ENCODE assay signal across 12 mouse cellular contexts in genomic region chr11:87973559-87974305, GRCm38 (mm10). TPM values are rescaled to one million over a fixed set of nuclear protein-coding genes. Genes with fewer than 3 reads are reported as not detected.
DNase-seq lines count a peak whose midpoint lies in the region; ATAC-seq lines count a peak whose summit lies in the region.
"Had no signal": no experiment of that assay in that cellular context is flagged by ENCODE, and none has a peak within 500 bp of the region (broad histone marks: within the 10 kb centered on the region; RNA-seq: fewer than 3 reads in every experiment).

No protein-coding gene starts in this region.

- H3K9me3 ChIP-seq in hindbrain, embryonic 15.5 days = no peaks in the 10 kb centered on the region
- no peaks in the 10 kb centered on the region for H3K9me3 ChIP-seq in hindbrain, embryonic 12.5 days (replicated peaks)
- H3K9me3 ChIP-seq in midbrain, embryonic 16.5 days (replicated peaks; ENCODE audit: control insufficient read depth, low read length, poor library complexity, severe bottlenecking) = no peaks in the 10 kb centered on the region
- no peaks in the 10 kb centered on the region for H3K9me3 ChIP-seq in midbrain, embryonic 11.5 days (ENCODE audit: control insufficient read depth, low read length)
- H3K9me3 ChIP-seq: limb, embryonic 13.5 days; neural tube, embryonic 13.5 days had no signal

- H3K9ac ChIP-seq in hindbrain, embryonic 15.5 days = no peak overlapping the region
- no peak overlapping the region for H3K9ac ChIP-seq in hindbrain, embryonic 12.5 days
- H3K9ac ChIP-seq in midbrain, embryonic 16.5 days (ENCODE audit: low read depth, low read length) = no peak overlapping the region
- no peak overlapping the region for H3K9ac ChIP-seq in midbrain, embryonic 11.5 days (ENCODE audit: low read length)
- H3K9ac ChIP-seq: limb, embryonic 13.5 days; neural tube, embryonic 13.5 days had no signal

- H3K27me3 ChIP-seq in hindbrain, embryonic 15.5 days = no peaks in the 10 kb centered on the region
- H3K27me3 ChIP-seq in hindbrain, embryonic 12.5 days = peaks cover 2% of the 10 kb centered on the region; the same call in 1 of the 2 replicates
- H3K27me3 ChIP-seq in midbrain, embryonic 16.5 days (ENCODE audit: control insufficient read depth, insufficient read depth, low read depth, low read length) = no peaks in the 10 kb centered on the region
- H3K27me3 ChIP-seq in midbrain, embryonic 11.5 days (ENCODE audit: control insufficient read depth, insufficient read depth, low read length) = no peaks in the 10 kb centered on the region
- H3K27me3 ChIP-seq: limb, embryonic 13.5 days; neural tube, embryonic 13.5 days had no signal

- no peak for ATAC-seq in CD4-positive, CD25-positive, alpha-beta regulatory T cell, adult 4 months
- peak; percentile 35; the same call in 1 of the 2 replicates for ATAC-seq in hindbrain, embryonic 15.5 days (ENCODE audit: low FRiP score, low read depth)
- no peak for ATAC-seq in hindbrain, embryonic 12.5 days (ENCODE audit: low FRiP score)
- ATAC-seq in midbrain, embryonic 16.5 days = 0 out of 2 replicates have a peak, but pooled peaks have one; percentile 40
- no peak for ATAC-seq in midbrain, embryonic 11.5 days (ENCODE audit: low FRiP score)

- H3K4me1 ChIP-seq in hindbrain, embryonic 15.5 days (replicated peaks) = peaks cover 3% of the 10 kb centered on the region
- H3K4me1 ChIP-seq in hindbrain, embryonic 12.5 days = peaks cover 10% of the 10 kb centered on the region
- peaks cover 2% of the 10 kb centered on the region; the same call in 1 of the 2 replicates for H3K4me1 ChIP-seq in midbrain, embryonic 16.5 days (ENCODE audit: control insufficient read depth, insufficient read depth, low read length)
- H3K4me1 ChIP-seq in midbrain, embryonic 11.5 days (ENCODE audit: control insufficient read depth, insufficient read depth, low read length) = no peaks in the 10 kb centered on the region

- no peak overlapping the region for H3K27ac ChIP-seq in hindbrain, embryonic 15.5 days (replicated peaks)
- H3K27ac ChIP-seq in hindbrain, embryonic 12.5 days = no peak overlapping the region
- H3K27ac ChIP-seq in midbrain, embryonic 16.5 days (ENCODE audit: low read length) = no peak overlapping the region
- no peak overlapping the region for H3K27ac ChIP-seq in midbrain, embryonic 11.5 days (ENCODE audit: low read depth, low read length)
- H3K27ac ChIP-seq: limb, embryonic 13.5 days; neural tube, embryonic 13.5 days had no signal

- H3K4me2 ChIP-seq in hindbrain, embryonic 15.5 days = no peak overlapping the region
- H3K4me2 ChIP-seq in hindbrain, embryonic 12.5 days (replicated peaks) = no peak overlapping the region
- H3K4me2 ChIP-seq in midbrain, embryonic 16.5 days (ENCODE audit: low read length) = no peak overlapping the region
- H3K4me2 ChIP-seq in midbrain, embryonic 11.5 days = no peak overlapping the region
- H3K4me2 ChIP-seq: neural tube, embryonic 13.5 days had no signal

- 56% methylated on average over 10 of the region's 10 CpGs for WGBS in hindbrain, embryonic 15.5 days
- WGBS in hindbrain, embryonic 12.5 days = 55% methylated on average over 10 of the region's 10 CpGs
- 54% methylated on average over 10 of the region's 10 CpGs for whole genome bisulfite sequencing in midbrain, embryonic 16.5 days
- WGBS in midbrain, embryonic 11.5 days = 55% methylated on average over 10 of the region's 10 CpGs

- H3K36me3 ChIP-seq in hindbrain, embryonic 15.5 days = peaks cover 10% of the 10 kb centered on the region
- peaks cover 16% of the 10 kb centered on the region for H3K36me3 ChIP-seq in hindbrain, embryonic 12.5 days
- H3K36me3 ChIP-seq in midbrain, embryonic 16.5 days (ENCODE audit: control insufficient read depth, insufficient read depth, low read length) = peaks cover 7% of the 10 kb centered on the region
- peaks cover 2% of the 10 kb centered on the region; the same call in 1 of the 2 replicates for H3K36me3 ChIP-seq in midbrain, embryonic 11.5 days (ENCODE audit: control insufficient read depth, insufficient read depth, low read length)

- DNase-seq in CD4-positive, CD25-positive, alpha-beta regulatory T cell, adult 2 months (ENCODE audit: low read depth, low spot score) = peak; percentile 52
- no peak for DNase-seq in midbrain, embryonic 11.5 days (ENCODE audit: low spot score, missing footprints)
- DNase-seq in naive thymus-derived CD4-positive, alpha-beta T cell, adult 2 months (ENCODE audit: low read depth) = peak; percentile 38
- DNase-seq in kidney, adult 8-10 months = no peak

- no peak overlapping the region for H3K4me3 ChIP-seq in hindbrain, embryonic 15.5 days
- H3K4me3 ChIP-seq in hindbrain, embryonic 12.5 days = no peak overlapping the region
- no peak overlapping the region for H3K4me3 ChIP-seq in midbrain, embryonic 16.5 days (ENCODE audit: low read depth, low read length)
- H3K4me3 ChIP-seq in midbrain, embryonic 11.5 days (ENCODE audit: low read depth, low read length) = no peak overlapping the region
- H3K4me3 ChIP-seq: limb, embryonic 13.5 days; neural tube, embryonic 13.5 days had no signal

RNA-seq across cellular contexts. Expression of gene Dynll2, which starts 13.6 kb away (rescaled TPM):
- 1 to 10 TPM; 4.0 to 4.6 TPM for polyA plus RNA-seq in CD4-positive, CD25-positive, alpha-beta regulatory T cell, adult 4 months (2017; shearing (Covaris generic))
- polyA plus RNA-seq in hindbrain, embryonic 15.5 days (2015; fragmentation: Nextera tagmentation; extraction: Ambion mirVana) = 66.8 TPM in 2 replicates
- 39.9 and 44.8 TPM in 2 replicates for polyA plus RNA-seq in hindbrain, embryonic 12.5 days (2016; fragmentation: Nextera tagmentation; extraction: Ambion mirVana)
- 57.3 and 58.8 TPM in 2 replicates for polyA plus RNA-seq in midbrain, embryonic 16.5 days (2015; fragmentation: Nextera tagmentation; extraction: Ambion mirVana)
- polyA plus RNA-seq in midbrain, embryonic 11.5 days (2014; fragmentation: Nextera tagmentation; extraction: Ambion mirVana) = 20.5 and 22.6 TPM in 2 replicates

RNA-seq across cellular contexts. Expression of gene Olfr464, which starts 53.0 kb away (rescaled TPM):
- not detected for polyA plus RNA-seq in CD4-positive, CD25-positive, alpha-beta regulatory T cell, adult 4 months (2017; shearing (Covaris generic))
- polyA plus RNA-seq in hindbrain, embryonic 15.5 days (2015; fragmentation: Nextera tagmentation; extraction: Ambion mirVana) = 0.13 and 0.14 TPM in 2 replicates
- polyA plus RNA-seq in hindbrain, embryonic 12.5 days (2016; fragmentation: Nextera tagmentation; extraction: Ambion mirVana) = not detected in 2 replicates
- polyA plus RNA-seq in midbrain, embryonic 16.5 days (2015; fragmentation: Nextera tagmentation; extraction: Ambion mirVana) = 0.20 TPM in 2 replicates
- not detected in 2 replicates for polyA plus RNA-seq in midbrain, embryonic 11.5 days (2014; fragmentation: Nextera tagmentation; extraction: Ambion mirVana)
- polyA plus RNA-seq: kidney, adult 2 months; limb, embryonic 13.5 days; stomach, embryonic 16.5 days had no signal

Comparison
In these comparisons a context has a peak if more than half of its experiments do, and no peak if none do; other contexts are left out.
1. ATAC-seq: peak in hindbrain, embryonic 15.5 days (single experiment) and midbrain, embryonic 16.5 days (single experiment); none in CD4-positive, CD25-positive, alpha-beta regulatory T cell, adult 4 months (single experiment), hindbrain, embryonic 12.5 days (single experiment) and midbrain, embryonic 11.5 days (single experiment).
2. DNase-seq: peak in CD4-positive, CD25-positive, alpha-beta regulatory T cell, adult 2 months (single experiment) and naive thymus-derived CD4-positive, alpha-beta T cell, adult 2 months (single experiment); none in midbrain, embryonic 11.5 days (single experiment) and kidney, adult 8-10 months (0 of 2).